Mouse (Mus musculus) bone marrow, adult 2 months (tissue): ENCODE measurements around the gene Prelid1.

Source experiments
- CTCF ChIP-seq: fragments of 200-500 bp; IDR thresholded peaks from 2 replicates; pipeline ENCODE4 v1.5.1; 2011; ENCODE audit warnings: low read length, control low read depth; ENCODE audit not compliant: control insufficient read depth, insufficient read depth
- POLR2A ChIP-seq: fragments of 200-500 bp; IDR thresholded peaks from 2 replicates; pipeline ENCODE4 v1.6.1; 2011; ENCODE audit warnings: low read depth, mild to moderate bottlenecking, control low read depth, low read length, borderline replicate concordance; ENCODE audit not compliant: control insufficient read depth

- TF ChIP-seq CTCF (no peak), POLR2A (no peak)
Measured at GRCm38 (mm10) chr13:55344286-55344685, 24.0 kb downstream of the Prelid1 start.
